Mouse (Mus musculus) CH12.LX (cell line): ENCODE data around the gene Rrp15. TPM values are rescaled to one million over a fixed set of nuclear protein-coding genes. Genes with fewer than 3 reads are reported as not detected.

Source experiments
- DNase-seq: peaks from one replicate; pipeline ENCODE4 v3.0.0-alpha.2; 2013; ENCODE audit errors: extremely low read depth
- H3K27ac ChIP-seq: 2 replicates; pipeline ENCODE4 v1.5.1; 2012; ENCODE audit warnings: low read depth, mild to moderate bottlenecking, control low read depth, moderate library complexity; ENCODE audit not compliant: insufficient read depth
- H3K27me3 ChIP-seq: replicated peaks from 2 replicates; pipeline ENCODE3; 2012; ENCODE audit warnings: inconsistent platforms
- H3K36me3 ChIP-seq, 2 experiments: replicated peaks in 1 of 2; 2 replicates each; pipeline versions ENCODE3 to v1.6.1; 2012; ENCODE audit warnings: inconsistent platforms in 1 of 2, low read length in 1 of 2, mild to moderate bottlenecking in 1 of 2, mixed read lengths in 1 of 2, moderate library complexity in 1 of 2; ENCODE audit not compliant: control insufficient read depth in 1 of 2, insufficient read depth in 1 of 2
- H3K4me1 ChIP-seq, 2 experiments: 2 replicates each; pipeline ENCODE4 v1.6.1; 2012; ENCODE audit warnings: inconsistent platforms in 1 of 2, moderate library complexity in 1 of 2; ENCODE audit not compliant: insufficient read depth in 2 of 2, control insufficient read depth in 1 of 2
- H3K4me2 ChIP-seq: 2 replicates; pipeline ENCODE4 v1.6.1; 2012; ENCODE audit warnings: low read depth, mild to moderate bottlenecking, control low read depth; ENCODE audit not compliant: poor library complexity, insufficient read depth, severe bottlenecking
- H3K4me3 ChIP-seq, 3 experiments: fragments of 150-350 bp in 1 of 3; sonication (generic) in 1 of 3; replicated peaks in 1 of 3; 2 replicates each; pipeline versions ENCODE3 to v1.5.1; 2011 to 2012; ENCODE audit warnings: low read depth in 2 of 3, low read length in 2 of 3, mild to moderate bottlenecking in 2 of 3, moderate library complexity in 2 of 3, control low read depth in 1 of 3, improper control_type of control experiment in 1 of 3, inconsistent platforms in 1 of 3, mixed read lengths in 1 of 3; ENCODE audit not compliant: poor library complexity in 1 of 3
- H3K79me2 ChIP-seq: replicated peaks from 2 replicates; pipeline ENCODE4 v1.6.1; 2012; ENCODE audit warnings: mild to moderate bottlenecking, moderate library complexity; ENCODE audit not compliant: control insufficient read depth, poor library complexity, insufficient read depth, severe bottlenecking; ENCODE audit errors: extremely low read depth
- H3K9ac ChIP-seq: 2 replicates; pipeline ENCODE4 v1.6.1; 2012; ENCODE audit warnings: low read depth, mild to moderate bottlenecking, control low read depth, moderate library complexity; ENCODE audit not compliant: insufficient read depth
- H3K9me3 ChIP-seq: replicated peaks from 2 replicates; pipeline ENCODE3; 2012; ENCODE audit warnings: low read length, inconsistent platforms, mixed read lengths
- BHLHE40 ChIP-seq: IDR thresholded peaks from 2 replicates; pipeline ENCODE4 v1.6.1; 2011; ENCODE audit warnings: mild to moderate bottlenecking, low read depth, low read length, improper control_type of control experiment
- CHD1 ChIP-seq: IDR thresholded peaks from 2 replicates; pipeline ENCODE4 v1.6.1; 2012; ENCODE audit warnings: low read depth, low read length, improper control_type of control experiment, inconsistent platforms
- CHD2 ChIP-seq: IDR thresholded peaks from 2 replicates; pipeline ENCODE4 v1.6.1; 2011; ENCODE audit warnings: low read length, improper control_type of control experiment
- CTCF ChIP-seq, 2 experiments: IDR thresholded peaks in 1 of 2; conservative IDR thresholded peaks in 1 of 2; 2 replicates each; pipeline ENCODE4 v1.5.1; 2011 to 2012; ENCODE audit warnings: low read depth in 2 of 2, low read length in 2 of 2, improper control_type of control experiment in 1 of 2, inconsistent platforms in 1 of 2, mild to moderate bottlenecking in 1 of 2, moderate library complexity in 1 of 2
- E2F4 ChIP-seq: IDR thresholded peaks from 2 replicates; pipeline ENCODE4 v1.6.1; 2011; ENCODE audit warnings: low read depth, low read length, improper control_type of control experiment; ENCODE audit not compliant: insufficient replicate concordance
- ELF1 ChIP-seq: IDR thresholded peaks from 2 replicates; pipeline ENCODE4 v1.6.1; 2014; ENCODE audit warnings: low read depth, mild to moderate bottlenecking, inconsistent platforms, low read length, improper control_type of control experiment
- EP300 ChIP-seq: IDR thresholded peaks from 2 replicates; pipeline ENCODE4 v1.6.1; 2011; ENCODE audit warnings: low read length, improper control_type of control experiment
- ETS1 ChIP-seq: conservative IDR thresholded peaks from 2 replicates; pipeline ENCODE4 v1.6.1; 2012; ENCODE audit warnings: low read depth, mild to moderate bottlenecking, inconsistent platforms, low read length, improper control_type of control experiment, moderate library complexity
- GABPA ChIP-seq: IDR thresholded peaks from 2 replicates; pipeline ENCODE4 v1.6.1; 2012; ENCODE audit warnings: low read depth, low read length, improper control_type of control experiment, inconsistent platforms; ENCODE audit not compliant: insufficient replicate concordance
- HCFC1 ChIP-seq: IDR thresholded peaks from 2 replicates; pipeline ENCODE4 v1.6.1; 2012; ENCODE audit warnings: low read depth, mild to moderate bottlenecking, inconsistent platforms, low read length, improper control_type of control experiment
- IRF4 ChIP-seq: IDR thresholded peaks from 2 replicates; pipeline ENCODE4 v1.6.1; 2014; ENCODE audit warnings: low read depth, mild to moderate bottlenecking, inconsistent platforms, low read length, improper control_type of control experiment
- JUN ChIP-seq: IDR thresholded peaks from 2 replicates; pipeline ENCODE4 v1.6.1; 2011; ENCODE audit warnings: low read depth, mild to moderate bottlenecking, low read length, improper control_type of control experiment, moderate library complexity; ENCODE audit not compliant: insufficient read depth
- JUND ChIP-seq: conservative IDR thresholded peaks from 2 replicates; pipeline ENCODE4 v1.6.1; 2011; ENCODE audit warnings: low read depth, low read length, improper control_type of control experiment
- KAT2A ChIP-seq: IDR thresholded peaks from 2 replicates; pipeline ENCODE4 v1.6.1; 2012; ENCODE audit warnings: low read length, improper control_type of control experiment, inconsistent platforms; ENCODE audit not compliant: insufficient replicate concordance
- MAFK ChIP-seq: IDR thresholded peaks from 2 replicates; pipeline ENCODE4 v1.6.1; 2011; ENCODE audit warnings: low read length, improper control_type of control experiment; ENCODE audit not compliant: insufficient replicate concordance
- MAX ChIP-seq: IDR thresholded peaks from 2 replicates; pipeline ENCODE4 v1.6.1; 2011; ENCODE audit warnings: low read length, improper control_type of control experiment
- MAZ ChIP-seq: IDR thresholded peaks from 2 replicates; pipeline ENCODE4 v1.6.1; 2012; ENCODE audit warnings: low read depth, mild to moderate bottlenecking, inconsistent platforms, low read length, improper control_type of control experiment, moderate library complexity
- MEF2A ChIP-seq: IDR thresholded peaks from 2 replicates; pipeline ENCODE4 v1.6.1; 2014; ENCODE audit warnings: low read depth, mild to moderate bottlenecking, inconsistent platforms, low read length, improper control_type of control experiment, borderline replicate concordance
- MXI1 ChIP-seq: IDR thresholded peaks from 2 replicates; pipeline ENCODE4 v1.6.1; 2011; ENCODE audit warnings: mild to moderate bottlenecking, low read depth, low read length, improper control_type of control experiment
- MYC ChIP-seq: IDR thresholded peaks from 2 replicates; pipeline ENCODE4 v1.6.1; 2011; ENCODE audit warnings: low read depth, mild to moderate bottlenecking, improper control_type of control experiment, low read length
- NELFE ChIP-seq: IDR thresholded peaks from 2 replicates; pipeline ENCODE4 v1.6.1; 2011; ENCODE audit warnings: low read depth, low read length, improper control_type of control experiment
- NRF1 ChIP-seq: IDR thresholded peaks from 2 replicates; pipeline ENCODE4 v1.6.1; 2014; ENCODE audit warnings: low read depth, mild to moderate bottlenecking, inconsistent platforms, low read length, improper control_type of control experiment, moderate library complexity
- PAX5 ChIP-seq: IDR thresholded peaks from 2 replicates; pipeline ENCODE4 v1.6.1; 2012; ENCODE audit warnings: low read length, inconsistent platforms, mixed read lengths
- POLR2A ChIP-seq: IDR thresholded peaks from 2 replicates; pipeline ENCODE4 v1.6.1; 2011; ENCODE audit warnings: low read depth, mild to moderate bottlenecking, improper control_type of control experiment, low read length
- POLR2AphosphoS2 ChIP-seq: IDR thresholded peaks from 2 replicates; pipeline ENCODE4 v1.6.1; 2011; ENCODE audit warnings: low read depth, low read length, improper control_type of control experiment
- RAD21 ChIP-seq: IDR thresholded peaks from 2 replicates; pipeline ENCODE4 v1.6.1; 2011; ENCODE audit warnings: low read depth, mild to moderate bottlenecking, low read length, improper control_type of control experiment, moderate library complexity
- RCOR1 ChIP-seq: conservative IDR thresholded peaks from 2 replicates; pipeline ENCODE4 v1.6.1; 2012; ENCODE audit warnings: low read depth, mild to moderate bottlenecking, inconsistent platforms, low read length, improper control_type of control experiment
- SIN3A ChIP-seq: IDR thresholded peaks from 2 replicates; pipeline ENCODE4 v1.6.1; 2012; ENCODE audit warnings: low read length, improper control_type of control experiment, inconsistent platforms
- SMC3 ChIP-seq: IDR thresholded peaks from 2 replicates; pipeline ENCODE4 v1.6.1; 2011; ENCODE audit warnings: low read depth, low read length, improper control_type of control experiment
- TBP ChIP-seq: conservative IDR thresholded peaks from 2 replicates; pipeline ENCODE4 v1.6.1; 2011; ENCODE audit warnings: low read depth, low read length, improper control_type of control experiment
- TCF12 ChIP-seq: IDR thresholded peaks from 2 replicates; pipeline ENCODE4 v1.6.1; 2014; ENCODE audit warnings: low read depth, mild to moderate bottlenecking, inconsistent platforms, low read length, improper control_type of control experiment
- UBTF ChIP-seq: IDR thresholded peaks from 2 replicates; pipeline ENCODE4 v1.6.1; 2012; ENCODE audit warnings: low read depth, mild to moderate bottlenecking, inconsistent platforms, low read length, improper control_type of control experiment, moderate library complexity
- USF1 ChIP-seq: IDR thresholded peaks from 2 replicates; pipeline ENCODE4 v1.6.1; 2014; ENCODE audit warnings: low read depth, mild to moderate bottlenecking, inconsistent platforms, low read length, improper control_type of control experiment
- USF2 ChIP-seq: conservative IDR thresholded peaks from 2 replicates; pipeline ENCODE4 v1.6.1; 2011; ENCODE audit warnings: low read depth, low read length, improper control_type of control experiment
- ZC3H11A ChIP-seq: IDR thresholded peaks from 2 replicates; pipeline ENCODE4 v1.6.1; 2012; ENCODE audit warnings: low read depth, mild to moderate bottlenecking, inconsistent platforms, low read length, improper control_type of control experiment
- ZKSCAN1 ChIP-seq: IDR thresholded peaks from 2 replicates; pipeline ENCODE4 v1.6.1; 2012; ENCODE audit warnings: low read depth, inconsistent platforms, low read length, improper control_type of control experiment, borderline replicate concordance
- ZMIZ1 ChIP-seq: IDR thresholded peaks from 2 replicates; pipeline ENCODE4 v1.6.1; 2012; ENCODE audit warnings: low read depth, mild to moderate bottlenecking, inconsistent platforms, low read length, improper control_type of control experiment
- ZNF384 ChIP-seq: IDR thresholded peaks from 2 replicates; pipeline ENCODE4 v1.6.1; 2012; ENCODE audit warnings: low read depth, low read length, improper control_type of control experiment, inconsistent platforms
- dilution Hi-C: fragments of 300-500 bp; cut with MboI; formaldehyde crosslinking; loops from 2 replicates; pipeline ENCODE4 v1.14.3; 2020; ENCODE audit warnings: low sequenced_read_pairs; ENCODE audit not compliant: extremely low pct_unique_long_range_greater_than_20kb, extremely low pct_ligation_motif_present
- in situ Hi-C: fragments of 300-500 bp; cut with MboI; formaldehyde crosslinking; loops from 3 replicates; pipeline ENCODE4 v1.14.3; 2019; ENCODE audit warnings: low sequenced_read_pairs, low pct_ligation_motif_present, low pct_unique_long_range_greater_than_20kb, mixed read lengths
- polyA plus RNA-seq: library from polyadenylated mRNA; unstranded; fragments of >175 nt; gene quantifications from 2 replicates; pipeline ENCODE4 v1.2.1, GENCODE M21; 2012; ENCODE audit warnings: low read depth; ENCODE audit not compliant: insufficient read length
- total RNA-seq, 2 experiments: library from RNA; depleted of rRNA; stranded (reverse); fragments of 300-350 nt in 1 of 2; fragments of >200 nt in 1 of 2; gene quantifications; 2 replicates each; pipeline ENCODE4 v1.2.3; 2012 to 2014

The Rrp15 gene
- total RNA-seq (2012; rRNA removed), result 83.8 and 112 TPM in 2 replicates
- 172 and 193 TPM in 2 replicates for total RNA-seq (2014; rRNA removed)
- polyA plus RNA-seq, result 176 and 242 TPM in 2 replicates

GRCm38 (mm10) chr1:186748724-186749653, at the start of gene Rrp15:
Gene Rrp15, minus strand, starts transcription at chr1:186749358.
- H3K27ac ChIP-seq, result peak within 1 kb of the TSS; percentile 30; the same call in 1 of the 2 replicates
- in situ Hi-C loops, result no loop called here
- TF ChIP-seq BHLHE40 (peak; percentile 85), TBP (peak; percentile 95), HCFC1 (peak; percentile 94), PAX5 (no peak), MAZ (no peak), MYC (peak; percentile 98), TCF12 (peak; percentile 98), CHD1 (no peak), USF2 (no peak), RAD21 (no peak), CHD2 (no peak), ZC3H11A (no peak), JUN (no peak), RCOR1 (no peak), POLR2A (peak; percentile 96), KAT2A (peak; percentile 85; the same call in 1 of the 2 replicates), MAX (peak; percentile 96), ELF1 (peak; percentile 83), ZNF384 (no peak), JUND (no peak), POLR2AphosphoS2 (peak; percentile 88; the same call in 1 of the 2 replicates), NELFE (peak; percentile 94), MEF2A (peak; percentile 69), CTCF (conservative IDR thresholded peaks at IDR 0.05 in 1 of 2, IDR thresholded peaks at IDR 0.05 in 1 of 2; ENCODE audit: low read depth in 2 of 2, low read length in 2 of 2) (no peak), MXI1 (peak; percentile 100), ETS1 (no peak), ZKSCAN1 (no peak), E2F4 (no peak), GABPA (no peak; the same call in 1 of the 2 replicates), EP300 (no peak), SIN3A (peak; percentile 98), SMC3 (no peak), NRF1 (peak; percentile 64), MAFK (no peak), UBTF (peak; percentile 97), ZMIZ1 (peak; percentile 91), IRF4 (peak; percentile 57; the same call in 1 of the 2 replicates), USF1 (no peak; the same call in 1 of the 2 replicates)
- peaks cover 2 to 22% of the 10 kb centered on the region in 2 experiments; a peak in 2 of 4 replicates for H3K4me1 ChIP-seq
- peak within 1 kb of the TSS; percentile 92 for H3K9ac ChIP-seq
- H3K27me3 ChIP-seq, result no peaks in the 10 kb centered on the region
- peaks cover 5 to 32% of the 10 kb centered on the region in 2 experiments for H3K36me3 ChIP-seq
- dilution Hi-C loops, result no loop called here
- H3K9me3 ChIP-seq, result no peaks in the 10 kb centered on the region
- DNase-seq, result peak; percentile 91
- peak within 1 kb of the TSS; percentile 88 to 95 (median 91) for H3K4me3 ChIP-seq
- H3K4me2 ChIP-seq, result peak within 1 kb of the TSS; percentile 92
- peaks cover 45% of the 10 kb centered on the region for H3K79me2 ChIP-seq
